Mouse (Mus musculus) CH12.LX (cell line): ENCODE data around the gene Zdhhc18. TPM values are rescaled to one million over a fixed set of nuclear protein-coding genes. Genes with fewer than 3 reads are reported as not detected.
A peak's percentile ranks its signal among the peaks of the same experiment; 100 is the strongest.

Source experiments
- DNase-seq: peaks from one replicate; pipeline ENCODE4 v3.0.0-alpha.2; 2013; ENCODE audit errors: extremely low read depth
- H3K27ac ChIP-seq: 2 replicates; pipeline ENCODE4 v1.5.1; 2012; ENCODE audit warnings: low read depth, mild to moderate bottlenecking, control low read depth, moderate library complexity; ENCODE audit not compliant: insufficient read depth
- H3K27me3 ChIP-seq: replicated peaks from 2 replicates; pipeline ENCODE3; 2012; ENCODE audit warnings: inconsistent platforms
- H3K36me3 ChIP-seq, 2 experiments: replicated peaks in 1 of 2; 2 replicates each; pipeline versions ENCODE3 to v1.6.1; 2012; ENCODE audit warnings: inconsistent platforms in 1 of 2, low read length in 1 of 2, mild to moderate bottlenecking in 1 of 2, mixed read lengths in 1 of 2, moderate library complexity in 1 of 2; ENCODE audit not compliant: control insufficient read depth in 1 of 2, insufficient read depth in 1 of 2
- H3K4me1 ChIP-seq, 2 experiments: 2 replicates each; pipeline ENCODE4 v1.6.1; 2012; ENCODE audit warnings: inconsistent platforms in 1 of 2, moderate library complexity in 1 of 2; ENCODE audit not compliant: insufficient read depth in 2 of 2, control insufficient read depth in 1 of 2
- H3K4me2 ChIP-seq: 2 replicates; pipeline ENCODE4 v1.6.1; 2012; ENCODE audit warnings: low read depth, mild to moderate bottlenecking, control low read depth; ENCODE audit not compliant: poor library complexity, insufficient read depth, severe bottlenecking
- H3K4me3 ChIP-seq, 3 experiments: fragments of 150-350 bp in 1 of 3; sonication (generic) in 1 of 3; replicated peaks in 1 of 3; 2 replicates each; pipeline versions ENCODE3 to v1.5.1; 2011 to 2012; ENCODE audit warnings: low read depth in 2 of 3, low read length in 2 of 3, mild to moderate bottlenecking in 2 of 3, moderate library complexity in 2 of 3, control low read depth in 1 of 3, improper control_type of control experiment in 1 of 3, inconsistent platforms in 1 of 3, mixed read lengths in 1 of 3; ENCODE audit not compliant: poor library complexity in 1 of 3
- H3K79me2 ChIP-seq: replicated peaks from 2 replicates; pipeline ENCODE4 v1.6.1; 2012; ENCODE audit warnings: mild to moderate bottlenecking, moderate library complexity; ENCODE audit not compliant: control insufficient read depth, poor library complexity, insufficient read depth, severe bottlenecking; ENCODE audit errors: extremely low read depth
- H3K9ac ChIP-seq: 2 replicates; pipeline ENCODE4 v1.6.1; 2012; ENCODE audit warnings: low read depth, mild to moderate bottlenecking, control low read depth, moderate library complexity; ENCODE audit not compliant: insufficient read depth
- H3K9me3 ChIP-seq: replicated peaks from 2 replicates; pipeline ENCODE3; 2012; ENCODE audit warnings: low read length, inconsistent platforms, mixed read lengths
- BHLHE40 ChIP-seq: IDR thresholded peaks from 2 replicates; pipeline ENCODE4 v1.6.1; 2011; ENCODE audit warnings: mild to moderate bottlenecking, low read depth, low read length, improper control_type of control experiment
- E2F4 ChIP-seq: IDR thresholded peaks from 2 replicates; pipeline ENCODE4 v1.6.1; 2011; ENCODE audit warnings: low read depth, low read length, improper control_type of control experiment; ENCODE audit not compliant: insufficient replicate concordance
- ELF1 ChIP-seq: IDR thresholded peaks from 2 replicates; pipeline ENCODE4 v1.6.1; 2014; ENCODE audit warnings: low read depth, mild to moderate bottlenecking, inconsistent platforms, low read length, improper control_type of control experiment
- HCFC1 ChIP-seq: IDR thresholded peaks from 2 replicates; pipeline ENCODE4 v1.6.1; 2012; ENCODE audit warnings: low read depth, mild to moderate bottlenecking, inconsistent platforms, low read length, improper control_type of control experiment
- JUND ChIP-seq: conservative IDR thresholded peaks from 2 replicates; pipeline ENCODE4 v1.6.1; 2011; ENCODE audit warnings: low read depth, low read length, improper control_type of control experiment
- KAT2A ChIP-seq: IDR thresholded peaks from 2 replicates; pipeline ENCODE4 v1.6.1; 2012; ENCODE audit warnings: low read length, improper control_type of control experiment, inconsistent platforms; ENCODE audit not compliant: insufficient replicate concordance
- MAX ChIP-seq: IDR thresholded peaks from 2 replicates; pipeline ENCODE4 v1.6.1; 2011; ENCODE audit warnings: low read length, improper control_type of control experiment
- MEF2A ChIP-seq: IDR thresholded peaks from 2 replicates; pipeline ENCODE4 v1.6.1; 2014; ENCODE audit warnings: low read depth, mild to moderate bottlenecking, inconsistent platforms, low read length, improper control_type of control experiment, borderline replicate concordance
- NRF1 ChIP-seq: IDR thresholded peaks from 2 replicates; pipeline ENCODE4 v1.6.1; 2014; ENCODE audit warnings: low read depth, mild to moderate bottlenecking, inconsistent platforms, low read length, improper control_type of control experiment, moderate library complexity
- PAX5 ChIP-seq: IDR thresholded peaks from 2 replicates; pipeline ENCODE4 v1.6.1; 2012; ENCODE audit warnings: low read length, inconsistent platforms, mixed read lengths
- POLR2A ChIP-seq: IDR thresholded peaks from 2 replicates; pipeline ENCODE4 v1.6.1; 2011; ENCODE audit warnings: low read depth, mild to moderate bottlenecking, improper control_type of control experiment, low read length
- POLR2AphosphoS2 ChIP-seq: IDR thresholded peaks from 2 replicates; pipeline ENCODE4 v1.6.1; 2011; ENCODE audit warnings: low read depth, low read length, improper control_type of control experiment
- SMC3 ChIP-seq: IDR thresholded peaks from 2 replicates; pipeline ENCODE4 v1.6.1; 2011; ENCODE audit warnings: low read depth, low read length, improper control_type of control experiment
- TBP ChIP-seq: conservative IDR thresholded peaks from 2 replicates; pipeline ENCODE4 v1.6.1; 2011; ENCODE audit warnings: low read depth, low read length, improper control_type of control experiment
- TCF12 ChIP-seq: IDR thresholded peaks from 2 replicates; pipeline ENCODE4 v1.6.1; 2014; ENCODE audit warnings: low read depth, mild to moderate bottlenecking, inconsistent platforms, low read length, improper control_type of control experiment
- UBTF ChIP-seq: IDR thresholded peaks from 2 replicates; pipeline ENCODE4 v1.6.1; 2012; ENCODE audit warnings: low read depth, mild to moderate bottlenecking, inconsistent platforms, low read length, improper control_type of control experiment, moderate library complexity
- USF1 ChIP-seq: IDR thresholded peaks from 2 replicates; pipeline ENCODE4 v1.6.1; 2014; ENCODE audit warnings: low read depth, mild to moderate bottlenecking, inconsistent platforms, low read length, improper control_type of control experiment
- USF2 ChIP-seq: conservative IDR thresholded peaks from 2 replicates; pipeline ENCODE4 v1.6.1; 2011; ENCODE audit warnings: low read depth, low read length, improper control_type of control experiment
- ZC3H11A ChIP-seq: IDR thresholded peaks from 2 replicates; pipeline ENCODE4 v1.6.1; 2012; ENCODE audit warnings: low read depth, mild to moderate bottlenecking, inconsistent platforms, low read length, improper control_type of control experiment
- ZKSCAN1 ChIP-seq: IDR thresholded peaks from 2 replicates; pipeline ENCODE4 v1.6.1; 2012; ENCODE audit warnings: low read depth, inconsistent platforms, low read length, improper control_type of control experiment, borderline replicate concordance
- ZNF384 ChIP-seq: IDR thresholded peaks from 2 replicates; pipeline ENCODE4 v1.6.1; 2012; ENCODE audit warnings: low read depth, low read length, improper control_type of control experiment, inconsistent platforms
- dilution Hi-C: fragments of 300-500 bp; cut with MboI; formaldehyde crosslinking; loops from 2 replicates; pipeline ENCODE4 v1.14.3; 2020; ENCODE audit warnings: low sequenced_read_pairs; ENCODE audit not compliant: extremely low pct_unique_long_range_greater_than_20kb, extremely low pct_ligation_motif_present
- in situ Hi-C: fragments of 300-500 bp; cut with MboI; formaldehyde crosslinking; loops from 3 replicates; pipeline ENCODE4 v1.14.3; 2019; ENCODE audit warnings: low sequenced_read_pairs, low pct_ligation_motif_present, low pct_unique_long_range_greater_than_20kb, mixed read lengths
- polyA plus RNA-seq: library from polyadenylated mRNA; unstranded; fragments of >175 nt; gene quantifications from 2 replicates; pipeline ENCODE4 v1.2.1, GENCODE M21; 2012; ENCODE audit warnings: low read depth; ENCODE audit not compliant: insufficient read length
- total RNA-seq, 2 experiments: library from RNA; depleted of rRNA; stranded (reverse); fragments of 300-350 nt in 1 of 2; fragments of >200 nt in 1 of 2; gene quantifications; 2 replicates each; pipeline ENCODE4 v1.2.3; 2012 to 2014

Gene Zdhhc18
- total and polyA plus RNA-seq, 3 experiments, result 15.9 to 31.0 (median 24.3) TPM

GRCm38 (mm10) chr4:133626621-133627020 lies 23.3 kb downstream of the Zdhhc18 start:
- TF ChIP-seq KAT2A (no peak), E2F4 (no peak), PAX5 (no peak), ZKSCAN1 (no peak), JUND (no peak)
- DNase-seq, result no peak
- Histone ChIP-seq H3K27ac (no peak overlapping the region), H3K27me3 (no peaks in the 10 kb centered on the region), H3K79me2 (peaks cover 32% of the 10 kb centered on the region), H3K4me1 (peaks cover 25 to 84% of the 10 kb centered on the region in 2 experiments), H3K9me3 (no peaks in the 10 kb centered on the region), H3K4me3 (no peak overlapping the region), H3K4me2 (no peak overlapping the region), H3K36me3 (peaks cover 18 to 61% of the 10 kb centered on the region in 2 experiments), H3K9ac (no peak overlapping the region)
- dilution Hi-C loops, result no loop called here
- in situ Hi-C loops, result no loop called here

- no peak for DNase-seq
- Histone ChIP-seq H3K9me3 (no peaks in the 10 kb centered on the region), H3K4me2 (no peak overlapping the region), H3K36me3 (peaks cover 18 to 60% of the 10 kb centered on the region in 2 experiments), H3K4me3 (peak overlapping the region in 1 of 3 experiments; percentile 13), H3K4me1 (peaks cover 26 to 85% of the 10 kb centered on the region in 2 experiments), H3K27ac (peak overlapping the region; percentile 59), H3K27me3 (no peaks in the 10 kb centered on the region), H3K9ac (no peak overlapping the region), H3K79me2 (peaks cover 28% of the 10 kb centered on the region)
- in situ Hi-C loops, result no loop called here
- dilution Hi-C loops, result no loop called here
- no peak for TF ChIP-seq NRF1
- no peak for TF ChIP-seq POLR2AphosphoS2
- TF ChIP-seq ZNF384, result no peak
- no peak for TF ChIP-seq TBP
- TF ChIP-seq SMC3, result no peak
- TF ChIP-seq POLR2A, result no peak
- no peak for TF ChIP-seq MAX
- no peak for TF ChIP-seq ZC3H11A
- no peak for TF ChIP-seq HCFC1
- TF ChIP-seq ELF1, result no peak
- TF ChIP-seq JUND, result no peak
- no peak for TF ChIP-seq E2F4
- TF ChIP-seq USF1, result no peak
- no peak for TF ChIP-seq USF2
- no peak for TF ChIP-seq TCF12
- TF ChIP-seq MEF2A, result no peak
- TF ChIP-seq UBTF, result no peak
- no peak for TF ChIP-seq BHLHE40
Observed at GRCm38 (mm10) chr4:133626221-133626620, 23.7 kb downstream of the Zdhhc18 start.
